Mouse (Mus musculus) C2C12 (cell line): Measurements from ENCODE around the gene Olfr582. TPM values are rescaled to one million over a fixed set of nuclear protein-coding genes. Genes with fewer than 3 reads are reported as not detected.

Experiments
- H3K27me3 ChIP-seq: one replicate; pipeline ENCODE4 v1.6.1; 2011; ENCODE audit not compliant: control insufficient read depth, insufficient read depth, insufficient read length
- H3K36me3 ChIP-seq: one replicate; pipeline ENCODE4 v1.6.1; 2011; ENCODE audit not compliant: control insufficient read depth, insufficient read depth
- H3K4me3 ChIP-seq: one replicate; pipeline ENCODE4 v1.5.1; 2011; ENCODE audit warnings: mild to moderate bottlenecking, control low read depth; ENCODE audit not compliant: poor library complexity, insufficient read depth, severe bottlenecking
- H3K79me2 ChIP-seq: one replicate; pipeline ENCODE4 v1.6.1; 2011; ENCODE audit not compliant: control insufficient read depth, insufficient read depth
- H3K79me3 ChIP-seq: one replicate; pipeline ENCODE4 v1.6.1; 2011; ENCODE audit warnings: low read depth, control low read depth
- H3ac ChIP-seq: one replicate; pipeline ENCODE3; 2011; ENCODE audit warnings: low read depth; ENCODE audit not compliant: control insufficient read depth, insufficient read length
- CEBPB ChIP-seq: IDR thresholded peaks from one replicate; pipeline ENCODE4 v1.6.1; 2011; ENCODE audit warnings: low read depth, mild to moderate bottlenecking, control low read depth, moderate library complexity
- CTCF ChIP-seq: IDR thresholded peaks from one replicate; pipeline ENCODE4 v1.5.1; 2011; ENCODE audit not compliant: control insufficient read depth, insufficient read depth, insufficient read length
- FOSL1 ChIP-seq: IDR thresholded peaks from one replicate; pipeline ENCODE4 v1.8.0; 2011; ENCODE audit warnings: mild to moderate bottlenecking, low read length; ENCODE audit not compliant: poor library complexity, insufficient read depth, severe bottlenecking
- MAX ChIP-seq: IDR thresholded peaks from one replicate; pipeline ENCODE4 v1.6.1; 2011; ENCODE audit warnings: mild to moderate bottlenecking, control low read depth
- MYOD1 ChIP-seq: IDR thresholded peaks from one replicate; pipeline ENCODE4 v1.6.1; 2011; ENCODE audit warnings: low read depth; ENCODE audit not compliant: control insufficient read depth, insufficient read length
- MYOG ChIP-seq: IDR thresholded peaks from one replicate; pipeline ENCODE4 v1.6.1; 2011; ENCODE audit not compliant: control insufficient read depth, insufficient read length; ENCODE audit errors: extremely low read depth
- USF1 ChIP-seq: IDR thresholded peaks from one replicate; pipeline ENCODE4 v1.6.1; 2011; ENCODE audit warnings: low read depth, mild to moderate bottlenecking, control low read depth, moderate library complexity
- long read RNA-seq, 2 experiments: library from polyadenylated mRNA; unstranded; transcript quantifications; one replicate each; pipeline ENCODE4 v2.0.0; 2019 to 2020
- polyA plus RNA-seq: library from polyadenylated mRNA; unstranded; fragments of >200 nt; fragmentation: generic; extraction: Trizol; gene quantifications from one replicate; pipeline ENCODE4 v1.2.1, GENCODE M21; 2012; ENCODE audit warnings: missing spikeins

The Olfr582 gene
- polyA plus RNA-seq, result not detected
- long read RNA-seq, experiment 1, result 0 reads
- long read RNA-seq, experiment 2, result 0 reads

- H3K79me3 ChIP-seq, result no peaks in the 10 kb centered on the region
- H3ac ChIP-seq, result no peak within 1 kb of the TSS
- no peaks in the 10 kb centered on the region for H3K79me2 ChIP-seq
- no peaks in the 10 kb centered on the region for H3K27me3 ChIP-seq
- TF ChIP-seq USF1 (no peak), CEBPB (no peak), MAX (no peak), FOSL1 (no peak), MYOD1 (no peak), MYOG (no peak), CTCF (no peak)
- no peaks in the 10 kb centered on the region for H3K36me3 ChIP-seq
- no peak within 1 kb of the TSS for H3K4me3 ChIP-seq
Measured at GRCm38 (mm10) chr7:103037724-103038123, at the start of gene Olfr582. TSS of gene Olfr582 (plus strand) at chr7:103038024.

- Histone ChIP-seq H3K27me3 (no peaks in the 10 kb centered on the region), H3ac (no peak within 1 kb of the TSS), H3K79me2 (no peaks in the 10 kb centered on the region), H3K36me3 (no peaks in the 10 kb centered on the region), H3K79me3 (no peaks in the 10 kb centered on the region), H3K4me3 (no peak within 1 kb of the TSS)
- TF ChIP-seq USF1 (no peak), CTCF (no peak), CEBPB (no peak), FOSL1 (no peak), MYOD1 (no peak), MAX (no peak), MYOG (no peak)
Measured at GRCm38 (mm10) chr7:102989224-102989623, 48.6 kb upstream of the Olfr582 start, which contains the start of gene Olfr578. TSS of gene Olfr578 (minus strand) at chr7:102989324.

- Histone ChIP-seq H3K79me2 (no peaks in the 10 kb centered on the region), H3K36me3 (no peaks in the 10 kb centered on the region), H3K27me3 (no peaks in the 10 kb centered on the region), H3K4me3 (no peak within 1 kb of the TSS), H3ac (no peak within 1 kb of the TSS), H3K79me3 (no peaks in the 10 kb centered on the region)
- TF ChIP-seq USF1, result no peak
- no peak for TF ChIP-seq FOSL1
- no peak for TF ChIP-seq MYOD1
- no peak for TF ChIP-seq CEBPB
- no peak for TF ChIP-seq MYOG
- TF ChIP-seq CTCF, result no peak
- no peak for TF ChIP-seq MAX
Measured at GRCm38 (mm10) chr7:103051000-103051399, 13.2 kb downstream of the Olfr582 start, which contains the start of gene Olfr583. TSS of gene Olfr583 (plus strand) at chr7:103051300.

- no peaks in the 10 kb centered on the region for H3K36me3 ChIP-seq
- H3K79me3 ChIP-seq, result no peaks in the 10 kb centered on the region
- no peak within 1 kb of the TSS for H3ac ChIP-seq
- no peak for TF ChIP-seq CEBPB
- TF ChIP-seq MAX, result no peak
- TF ChIP-seq USF1, result no peak
- TF ChIP-seq FOSL1, result no peak
- no peak for TF ChIP-seq CTCF
- no peak for TF ChIP-seq MYOG
- no peak for TF ChIP-seq MYOD1
- H3K4me3 ChIP-seq, result no peak within 1 kb of the TSS
- no peaks in the 10 kb centered on the region for H3K27me3 ChIP-seq
- H3K79me2 ChIP-seq, result no peaks in the 10 kb centered on the region
Measured at GRCm38 (mm10) chr7:103081585-103081984, 43.8 kb downstream of the Olfr582 start, which contains the start of gene Olfr584. TSS of gene Olfr584 (plus strand) at chr7:103081885.

Other genes starting within 250 kb of the Olfr582 start
- not detected for gene Olfr564, start 234.5 kb upstream of the Olfr582 start, polyA plus RNA-seq
- not detected for gene Olfr566, start 179.3 kb upstream of the Olfr582 start, polyA plus RNA-seq
- not detected for gene Olfr568, start 160.9 kb upstream of the Olfr582 start, polyA plus RNA-seq
- not detected for gene Olfr569, start 147.1 kb upstream of the Olfr582 start, polyA plus RNA-seq
- gene Olfr570, start 143.4 kb upstream of the Olfr582 start, polyA plus RNA-seq, result not detected
- gene Olfr571, start 120.5 kb upstream of the Olfr582 start, polyA plus RNA-seq, result not detected
- not detected for gene Olfr572, start 113.6 kb upstream of the Olfr582 start, polyA plus RNA-seq
- gene Olfr573-ps1, start 95.4 kb upstream of the Olfr582 start, polyA plus RNA-seq, result not detected
- not detected for gene Olfr574, start 89.6 kb upstream of the Olfr582 start, polyA plus RNA-seq
- not detected for gene Olfr575, start 79.2 kb upstream of the Olfr582 start, polyA plus RNA-seq
- gene Olfr576, start 75.4 kb upstream of the Olfr582 start, polyA plus RNA-seq, result not detected
- not detected for gene Olfr577, start 62.1 kb upstream of the Olfr582 start, polyA plus RNA-seq
- not detected for gene Olfr578, start 48.7 kb upstream of the Olfr582 start, polyA plus RNA-seq
- not detected for gene Olfr583, start 13.3 kb downstream of the Olfr582 start, polyA plus RNA-seq
- gene Olfr584, start 43.9 kb downstream of the Olfr582 start, polyA plus RNA-seq, result not detected
- gene Olfr585, start 59.7 kb downstream of the Olfr582 start, polyA plus RNA-seq, result not detected
- not detected for gene Olfr586, start 87.6 kb downstream of the Olfr582 start, polyA plus RNA-seq
- gene Olfr588-ps1, start 102.9 kb downstream of the Olfr582 start, polyA plus RNA-seq, result not detected
- gene Olfr589, start 118.3 kb downstream of the Olfr582 start, polyA plus RNA-seq, result not detected
- gene Olfr591, start 140.3 kb downstream of the Olfr582 start, polyA plus RNA-seq, result not detected
- gene Olfr592, start 146.8 kb downstream of the Olfr582 start, polyA plus RNA-seq, result not detected
- gene Olfr593, start 173.8 kb downstream of the Olfr582 start, polyA plus RNA-seq, result not detected
- gene Olfr594, start 179.0 kb downstream of the Olfr582 start, polyA plus RNA-seq, result not detected
- gene Usp17ld, start 214.5 kb downstream of the Olfr582 start, polyA plus RNA-seq, result not detected